Mouse (Mus musculus): ENCODE results near the gene Snd1.

DNA sequence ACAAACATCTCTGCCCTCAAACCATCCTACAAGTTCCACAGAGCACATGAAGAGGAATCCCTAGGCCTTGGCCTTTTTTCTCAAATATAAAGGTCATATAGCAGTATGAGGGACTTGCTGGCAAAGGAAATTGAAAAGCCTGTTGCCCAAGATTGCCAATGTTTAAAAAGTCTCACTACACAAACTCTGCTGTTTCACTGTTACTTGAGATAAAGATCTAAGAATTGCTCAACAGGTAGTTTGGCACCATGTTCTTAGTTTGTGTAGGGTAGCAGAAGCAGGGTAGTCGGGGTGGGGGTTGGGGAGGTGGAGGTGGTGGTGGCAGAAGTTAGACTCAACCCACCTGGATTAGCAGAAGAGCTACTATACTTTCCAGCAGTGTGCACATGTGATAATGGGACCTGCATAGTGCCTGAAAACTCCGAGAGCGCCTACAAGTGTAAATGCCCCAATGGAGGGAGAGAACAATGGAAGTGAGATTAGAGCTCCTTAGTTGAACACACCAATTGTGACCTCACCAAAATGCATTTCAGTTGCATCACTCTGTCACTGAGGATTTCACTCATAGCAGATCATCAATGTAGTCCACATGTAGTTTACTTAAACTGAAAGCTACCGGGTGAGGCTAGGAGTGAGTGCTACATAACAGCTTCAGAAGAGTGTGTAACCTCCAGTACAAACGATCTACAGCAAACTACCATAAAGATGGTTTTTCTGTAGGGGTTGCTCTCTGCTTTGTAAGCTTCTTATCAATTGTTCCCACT lies 259.1 kb downstream of the Snd1 start:
- no peak for TF ChIP-seq CTCF (IDR thresholded peaks at IDR 0.05; ENCODE audit: low read depth, low read length)
- no peak for TF ChIP-seq POLR2A (IDR thresholded peaks at IDR 0.05; ENCODE audit: borderline replicate concordance, low read depth, low read length)
